Mouse (Mus musculus): ENCODE results near the gene Tbc1d17.

- TF ChIP-seq EP300 (IDR thresholded peaks at IDR 0.05) = no peak
- TF ChIP-seq CTCF (IDR thresholded peaks at IDR 0.05) = no peak
Observed at GRCm38 (mm10) chr7:44864595-44865542, 16.0 kb upstream of the Tbc1d17 start.

Data from lung, postnatal 0 days (tissue).